Mouse (Mus musculus) heart, adult 8-10 months (tissue): ENCODE results near the gene Hist2h2bb. TPM values are rescaled to one million over a fixed set of nuclear protein-coding genes. Genes with fewer than 3 reads are reported as not detected.
A peak's percentile ranks its signal among the peaks of the same experiment; 100 is the strongest.

Experiments used
- DNase-seq: peaks from one replicate; pipeline ENCODE4 v3.0.0; 2022; ENCODE audit warnings: low spot score
- microRNA-seq: library from miRNA; unstranded; fragments of <30 nt; microRNA quantifications from one replicate; pipeline ENCODE4 v1.2.0, GENCODE M21; 2022
- total RNA-seq, 4 experiments: library from RNA; stranded (reverse); gene quantifications; 2 replicates each; pipeline ENCODE4 v1.2.4; 2022

Gene Hist2h2bb
- total RNA-seq, 4 experiments from 2014 or later = 28.0 to 42.3 (median 33.7) TPM

- DNase-seq = peak; percentile 38
Measured at GRCm38 (mm10) chr3:96300706-96301529, 31.4 kb downstream of the Hist2h2bb start.

GRCm38 (mm10) chr3:96302076-96302475, 32.5 kb downstream of the Hist2h2bb start:
- no peak for DNase-seq

GRCm38 (mm10) chr3:96306506-96306905, 37.0 kb downstream of the Hist2h2bb start:
- DNase-seq = no peak

- DNase-seq = no peak
Measured at GRCm38 (mm10) chr3:96309441-96309840, 39.9 kb downstream of the Hist2h2bb start.

GRCm38 (mm10) chr3:96312341-96313098, 43.0 kb downstream of the Hist2h2bb start:
- no peak for DNase-seq

Small RNAs within 50 kb of the gene (microRNA-seq; reads per million reads assigned to microRNA genes)
- gene Gm44492 (not detected), gene Gm47311 (not detected), gene Gm47313 (not detected)

Other genes starting within 250 kb of the Hist2h2bb start
- gene Vps45, start 211.3 kb upstream of the Hist2h2bb start, total RNA-seq = 10 to 100 TPM; 27.2 to 33.8 (median 30.0) TPM
- gene Otud7b, start 165.2 kb upstream of the Hist2h2bb start, total RNA-seq = 10 to 100 TPM; 55.4 to 63.1 (median 59.8) TPM
- gene Mtmr11, start 107.7 kb upstream of the Hist2h2bb start, total RNA-seq = 1 to 10 TPM; 1.7 to 3.0 (median 2.2) TPM
- gene Sf3b4, start 97.4 kb upstream of the Hist2h2bb start, total RNA-seq = 10 to 100 TPM; 14.1 to 17.2 (median 16.2) TPM
- gene Sv2a, start 88.6 kb upstream of the Hist2h2bb start, total RNA-seq = 1 to 10 TPM; 1.6 to 7.0 (median 4.2) TPM
- gene Bola1, start 50.0 kb upstream of the Hist2h2bb start, total RNA-seq = 10 to 100 TPM; 24.1 to 35.6 (median 29.8) TPM
- gene Hist2h2ab, start 49.9 kb upstream of the Hist2h2bb start, total RNA-seq = 1 to 10 TPM; 1.4 to 3.6 (median 2.9) TPM
- gene Hist2h2ac, start 48.9 kb upstream of the Hist2h2bb start, total RNA-seq = 10 to 100 TPM; 17.5 to 26.5 (median 24.3) TPM
- 10 to 100 TPM in 2 of 4 experiments, 1 to 10 TPM in 2; 8.3 to 10.2 (median 9.8) TPM for gene Hist2h2be, start 48.6 kb upstream of the Hist2h2bb start, total RNA-seq
- gene Hist2h3c2, start 30.6 kb upstream of the Hist2h2bb start, total RNA-seq = 1 to 10 TPM; 4.1 to 8.4 (median 6.8) TPM
- 100 to 1,000 TPM; 141 to 256 (median 216) TPM for gene Hist2h2aa2, start 29.5 kb upstream of the Hist2h2bb start, total RNA-seq
- gene Hist2h2aa1, start 24.3 kb upstream of the Hist2h2bb start, total RNA-seq = 10 to 100 TPM in 3 of 4 experiments, 1 to 10 TPM in 1; 8.5 to 81.5 (median 26.6) TPM
- not detected for gene Hist2h3c1, start 23.1 kb upstream of the Hist2h2bb start, total RNA-seq
- 10 to 100 TPM; 10.8 to 16.2 (median 12.3) TPM for gene Hist2h4, start 6.4 kb upstream of the Hist2h2bb start, total RNA-seq
- 10 to 100 TPM; 12.2 to 24.7 (median 15.9) TPM for gene Hist2h3b, start 1.1 kb upstream of the Hist2h2bb start, total RNA-seq
- gene Fcgr1, start 24.2 kb downstream of the Hist2h2bb start, total RNA-seq = 1 to 10 TPM in 1 of 4 experiments, under 1 TPM in 3; 0.38 to 1.1 (median 0.66) TPM
- not detected for gene BC107364, start 182.6 kb downstream of the Hist2h2bb start, total RNA-seq